ENCODE assay signal across 10 mouse cellular contexts in genomic region chr4:98557192-98557591, GRCm38 (mm10).
DNase-seq lines count a peak whose midpoint lies in the region; ATAC-seq and TF ChIP-seq lines count a peak whose summit lies in the region.
"Had no signal": no experiment of that assay in that cellular context is flagged by ENCODE, and none has a peak within 500 bp of the region (broad histone marks: within the 10 kb centered on the region; RNA-seq: fewer than 3 reads in every experiment).

No protein-coding gene starts in this region.

- H3K36me3 ChIP-seq in kidney, adult 2 months (ENCODE audit: control insufficient read depth, insufficient read depth, low read length) = no peaks in the 10 kb centered on the region
- H3K36me3 ChIP-seq: midbrain, embryonic 10.5 days had no signal

- DNase-seq in kidney, adult 2 months = peak; percentile 70
- DNase-seq in kidney, postnatal 10 days = no peak
- peak; percentile 82 to 90 for DNase-seq in cerebellum, adult 18-20 months
- peak; percentile 81 to 88 for DNase-seq in cerebellum, postnatal 25 days
- DNase-seq in kidney, postnatal 14 days = peak; percentile 19
- no peak for DNase-seq in spleen, postnatal 14 days (ENCODE audit: low spot score in 2 of 2)
- DNase-seq: gastrocnemius, postnatal 25 days; layer of hippocampus, postnatal 36 days had no signal

- peaks cover 13% of the 10 kb centered on the region for H3K4me1 ChIP-seq in kidney, adult 2 months (ENCODE audit: control insufficient read depth, insufficient read depth, low read length)

- no peaks in the 10 kb centered on the region for H3K27me3 ChIP-seq in kidney, adult 2 months (replicated peaks; ENCODE audit: control insufficient read depth, insufficient read depth, low read length)

- ATAC-seq in monocyte, adult 5-6 weeks (replicated peaks; ENCODE audit: insufficient number of reproducible peaks, low FRiP score, low TSS enrichment, poor library complexity, severe bottlenecking) = no peak

- H3K27ac ChIP-seq in kidney, adult 2 months (ENCODE audit: insufficient read depth, low read depth, low read length) = no peak overlapping the region
- H3K27ac ChIP-seq: midbrain, embryonic 10.5 days had no signal

- no peak overlapping the region for H3K4me3 ChIP-seq in kidney, adult 2 months (ENCODE audit: insufficient read depth, low read depth, low read length)
- H3K4me3 ChIP-seq: midbrain, embryonic 10.5 days had no signal

- TF ChIP-seq POLR2A in kidney, adult 2 months (IDR thresholded peaks at IDR 0.05; ENCODE audit: low read depth, low read length) = no peak

- no peak for TF ChIP-seq CTCF in kidney, adult 2 months (conservative IDR thresholded peaks at IDR 0.05; ENCODE audit: insufficient read depth, insufficient read length, low read depth, low read length)

- 75% methylated on average over 13 of the region's 13 CpGs for WGBS in kidney, adult 2 months

Comparison
In these comparisons a context has a peak if more than half of its experiments do, and no peak if none do; other contexts are left out.
1. DNase-seq: peak in kidney, adult 2 months (single experiment), cerebellum, adult 18-20 months (2 of 2), cerebellum, postnatal 25 days (2 of 2) and kidney, postnatal 14 days (single experiment); none in kidney, postnatal 10 days (single experiment) and spleen, postnatal 14 days (0 of 2).